Mouse (Mus musculus): ENCODE data around the gene Gm20721.

DNA sequence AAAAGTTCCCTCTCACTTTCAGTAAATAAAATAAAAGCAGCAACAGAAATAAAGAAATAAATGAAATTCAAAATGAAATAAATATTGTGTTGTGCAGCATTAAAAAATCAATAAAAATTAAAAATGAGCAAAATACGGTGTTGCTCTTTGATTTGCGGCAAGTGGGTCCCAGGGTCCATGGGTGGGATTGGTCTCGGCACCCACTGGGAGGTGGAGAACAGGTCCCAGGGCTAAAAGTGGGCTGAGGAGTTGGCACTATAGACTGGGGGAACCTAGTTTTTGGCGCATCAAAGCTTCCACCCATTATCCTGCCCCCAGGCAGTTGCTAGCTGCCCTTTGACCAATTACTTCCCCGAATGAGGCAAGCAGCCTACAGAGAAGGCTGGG, at the start of gene Gm20721:
- TF ChIP-seq MAFK (IDR thresholded peaks at IDR 0.05; ENCODE audit: insufficient read depth, low read depth, low read length) (no peak), HCFC1 (IDR thresholded peaks at IDR 0.05; ENCODE audit: borderline replicate concordance, insufficient read depth, low read length) (no peak), CHD2 (IDR thresholded peaks at IDR 0.05; ENCODE audit: low read depth, low read length) (no peak), ZC3H11A (IDR thresholded peaks at IDR 0.05; ENCODE audit: borderline replicate concordance, low read depth, low read length) (no peak), ZNF384 (IDR thresholded peaks at IDR 0.05; ENCODE audit: low read depth, low read length) (no peak)

Measured in ES-E14 (cell line).